Mouse (Mus musculus) adrenal gland, postnatal 10 days (tissue): ENCODE results near the gene Trmt10b. TPM values are rescaled to one million over a fixed set of nuclear protein-coding genes. Genes with fewer than 3 reads are reported as not detected.

Experiments
- DNase-seq: peaks from one replicate; pipeline ENCODE4 v3.0.0; 2021; ENCODE audit warnings: mixed read lengths
- total RNA-seq, 2 experiments: library from RNA; stranded (reverse); gene quantifications; 2 replicates each; pipeline ENCODE4 v1.2.3; 2021

Gene Trmt10b
- total RNA-seq, 2 experiments from 2014 or later, result 8.4 to 12.0 TPM

GRCm38 (mm10) chr4:45341669-45342249 lies 44.8 kb downstream of the Trmt10b start, which contains the start of gene Dcaf10:
Gene Dcaf10 (plus strand): TSS chr4:45342101.
- DNase-seq, result peak; percentile 98

GRCm38 (mm10) chr4:45342286-45343155 lies 45.6 kb downstream of the Trmt10b start, which contains the start of gene Exosc3:
Gene Exosc3 (minus strand): TSS chr4:45342732.
- peak; percentile 73 for DNase-seq

GRCm38 (mm10) chr4:45356653-45357052 lies 59.7 kb downstream of the Trmt10b start:
- DNase-seq, result no peak

Other genes with a start within 250 kb of the Trmt10b start
- gene Fbxo10, start 212.5 kb upstream of the Trmt10b start, total RNA-seq, result 1 to 10 TPM; 8.9 to 9.6 TPM
- 100 to 1,000 TPM; 137 to 158 TPM for gene Tomm5, start 189.0 kb upstream of the Trmt10b start, total RNA-seq
- 1 to 10 TPM; 6.3 to 7.3 TPM for gene Frmpd1, start 112.3 kb upstream of the Trmt10b start, total RNA-seq
- 10 to 100 TPM; 25.4 to 28.4 TPM for gene Dcaf10, start 45.0 kb downstream of the Trmt10b start, total RNA-seq
- gene Exosc3, start 45.6 kb downstream of the Trmt10b start, total RNA-seq, result 10 to 100 TPM; 22.8 to 24.5 TPM
- 100 to 1,000 TPM; 360 to 448 TPM for gene Slc25a51, start 111.6 kb downstream of the Trmt10b start, total RNA-seq
- 10 to 100 TPM; 40.4 to 72.5 TPM for gene Shb, start 235.3 kb downstream of the Trmt10b start, total RNA-seq